Mouse (Mus musculus) monocyte, adult 2 months (primary cell): ENCODE measurements around the gene 1700029H14Rik.

Source experiments
- DNase-seq, 2 experiments: peaks; one replicate each; pipeline ENCODE4 v3.0.0; 2022; ENCODE audit warnings: low spot score in 2 of 2, low read depth in 1 of 2

1700029H14Rik gene

GRCm38 (mm10) chr8:13548235-13548634 lies 14.0 kb downstream of the 1700029H14Rik start:
- no peak for DNase-seq

GRCm38 (mm10) chr8:13546421-13546820 lies 15.8 kb downstream of the 1700029H14Rik start:
- DNase-seq: no peak

GRCm38 (mm10) chr8:13541526-13541925 lies 20.7 kb downstream of the 1700029H14Rik start:
- DNase-seq: no peak

GRCm38 (mm10) chr8:13540122-13540521 lies 22.1 kb downstream of the 1700029H14Rik start:
- DNase-seq: no peak

GRCm38 (mm10) chr8:13538821-13539220 lies 23.4 kb downstream of the 1700029H14Rik start:
- DNase-seq: no peak

GRCm38 (mm10) chr8:13537102-13537501 lies 25.2 kb downstream of the 1700029H14Rik start:
- DNase-seq: no peak

GRCm38 (mm10) chr8:13533123-13533522 lies 29.1 kb downstream of the 1700029H14Rik start:
- no peak for DNase-seq

GRCm38 (mm10) chr8:13531602-13532171 lies 30.6 kb downstream of the 1700029H14Rik start:
- DNase-seq: no peak

- DNase-seq: no peak
Measured at GRCm38 (mm10) chr8:13530941-13531340, 31.3 kb downstream of the 1700029H14Rik start.

GRCm38 (mm10) chr8:13530401-13530800 lies 31.9 kb downstream of the 1700029H14Rik start:
- no peak for DNase-seq

GRCm38 (mm10) chr8:13529891-13530316 lies 32.4 kb downstream of the 1700029H14Rik start:
- DNase-seq: no peak

GRCm38 (mm10) chr8:13529011-13529840 lies 33.0 kb downstream of the 1700029H14Rik start:
- DNase-seq: no peak

GRCm38 (mm10) chr8:13521392-13521791 lies 40.9 kb downstream of the 1700029H14Rik start:
- no peak for DNase-seq

- DNase-seq: no peak
Measured at GRCm38 (mm10) chr8:13520349-13520748, 41.9 kb downstream of the 1700029H14Rik start.

- DNase-seq: no peak
Measured at GRCm38 (mm10) chr8:13519503-13519902, 42.8 kb downstream of the 1700029H14Rik start.

- DNase-seq: no peak
Measured at GRCm38 (mm10) chr8:13517284-13517781, 44.9 kb downstream of the 1700029H14Rik start.

- no peak for DNase-seq
Measured at GRCm38 (mm10) chr8:13516728-13517127, 45.5 kb downstream of the 1700029H14Rik start.

- no peak for DNase-seq
Measured at GRCm38 (mm10) chr8:13516011-13516442, 46.2 kb downstream of the 1700029H14Rik start.

- no peak for DNase-seq
Measured at GRCm38 (mm10) chr8:13513556-13514370, 48.5 kb downstream of the 1700029H14Rik start.

GRCm38 (mm10) chr8:13512677-13513076 lies 49.6 kb downstream of the 1700029H14Rik start:
- no peak for DNase-seq

GRCm38 (mm10) chr8:13512016-13512415 lies 50.2 kb downstream of the 1700029H14Rik start:
- DNase-seq: no peak
